Mouse (Mus musculus) cerebellum, adult 9-10 months (tissue): Measurements from ENCODE around the gene Plppr3.
A peak's percentile ranks its signal among the peaks of the same experiment; 100 is the strongest.

Experiments used
- DNase-seq: peaks from one replicate; pipeline ENCODE4 v3.0.0; 2022

The Plppr3 gene

DNA sequence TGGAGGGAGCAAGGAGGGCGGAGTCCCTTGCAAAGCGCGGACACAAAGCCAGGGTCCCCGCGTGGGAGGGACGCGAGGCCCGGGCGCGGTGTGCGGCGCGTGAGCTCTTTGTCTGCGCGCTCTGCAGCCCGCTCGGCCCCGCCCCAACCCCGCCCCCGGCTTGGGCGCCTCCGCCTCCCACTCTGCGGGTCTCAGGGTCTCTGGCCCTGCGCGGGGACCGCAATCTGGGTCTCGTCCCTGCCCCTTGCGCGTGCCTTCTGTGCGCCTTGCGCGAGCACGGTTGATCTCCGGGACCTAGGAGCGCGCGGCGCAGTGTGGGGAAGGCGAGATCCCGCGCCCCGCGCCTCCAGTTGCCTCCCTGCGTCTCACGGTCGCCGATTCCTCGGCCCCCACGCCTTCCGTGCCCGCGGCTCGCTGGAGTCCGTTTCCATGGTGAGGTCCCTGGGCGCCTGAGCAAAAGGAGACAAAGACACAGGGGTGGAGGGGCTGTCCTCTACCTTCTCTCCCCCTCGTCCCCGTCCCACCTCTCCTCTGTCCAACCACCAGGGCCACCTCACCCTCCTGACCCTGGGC is at the start of gene Plppr3, which contains the start of gene Prtn3:
TSS of gene Plppr3 (minus strand) at position 345 of the 573 bp plus-strand sequence.
TSS of gene Prtn3 (plus strand) at position 187 of the 573 bp plus-strand sequence.
- no peak for DNase-seq

DNA sequence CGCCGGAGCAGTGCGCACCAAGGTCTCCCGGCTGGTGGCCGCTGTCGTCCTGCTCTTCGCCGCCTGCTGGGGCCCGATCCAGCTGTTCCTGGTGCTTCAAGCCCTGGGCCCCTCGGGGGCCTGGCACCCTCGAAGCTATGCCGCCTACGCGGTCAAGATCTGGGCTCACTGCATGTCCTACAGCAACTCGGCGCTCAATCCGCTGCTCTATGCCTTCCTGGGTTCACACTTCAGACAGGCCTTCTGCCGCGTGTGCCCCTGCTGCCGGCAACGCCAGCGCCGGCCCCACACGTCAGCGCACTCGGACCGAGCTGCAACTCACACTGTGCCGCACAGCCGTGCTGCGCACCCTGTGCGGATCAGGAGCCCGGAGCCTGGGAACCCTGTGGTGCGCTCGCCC is 47.1 kb upstream of the Plppr3 start:
- DNase-seq: peak; percentile 55

DNA sequence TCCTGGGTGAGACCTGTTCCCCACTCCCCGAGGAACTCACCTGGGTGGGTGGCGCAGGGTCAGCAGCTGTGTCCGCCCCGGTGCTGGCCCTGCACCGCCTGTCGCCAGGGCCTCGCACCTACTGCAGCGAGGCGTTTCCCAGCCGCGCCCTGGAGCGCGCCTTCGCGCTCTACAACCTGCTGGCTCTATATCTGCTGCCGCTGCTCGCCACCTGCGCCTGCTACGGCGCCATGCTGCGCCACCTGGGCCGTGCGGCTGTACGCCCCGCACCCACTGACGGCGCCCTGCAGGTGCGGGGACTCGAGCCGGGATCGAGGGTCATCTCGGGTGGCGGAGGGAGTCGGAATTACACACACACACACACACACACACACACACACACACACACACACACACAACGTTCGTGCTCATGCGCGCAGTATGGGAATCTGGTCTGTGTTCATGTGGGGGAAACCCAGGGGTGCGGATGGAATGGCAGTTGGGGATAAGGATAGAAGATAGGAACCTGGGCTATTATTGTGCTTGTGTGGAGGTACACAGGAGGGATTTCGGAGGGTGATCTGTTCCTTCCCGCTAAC is 46.6 kb upstream of the Plppr3 start, which contains the start of gene R3hdm4:
TSS of gene R3hdm4 (minus strand) at position 251 of the 578 bp plus-strand sequence.
- peak; percentile 47 for DNase-seq

DNA sequence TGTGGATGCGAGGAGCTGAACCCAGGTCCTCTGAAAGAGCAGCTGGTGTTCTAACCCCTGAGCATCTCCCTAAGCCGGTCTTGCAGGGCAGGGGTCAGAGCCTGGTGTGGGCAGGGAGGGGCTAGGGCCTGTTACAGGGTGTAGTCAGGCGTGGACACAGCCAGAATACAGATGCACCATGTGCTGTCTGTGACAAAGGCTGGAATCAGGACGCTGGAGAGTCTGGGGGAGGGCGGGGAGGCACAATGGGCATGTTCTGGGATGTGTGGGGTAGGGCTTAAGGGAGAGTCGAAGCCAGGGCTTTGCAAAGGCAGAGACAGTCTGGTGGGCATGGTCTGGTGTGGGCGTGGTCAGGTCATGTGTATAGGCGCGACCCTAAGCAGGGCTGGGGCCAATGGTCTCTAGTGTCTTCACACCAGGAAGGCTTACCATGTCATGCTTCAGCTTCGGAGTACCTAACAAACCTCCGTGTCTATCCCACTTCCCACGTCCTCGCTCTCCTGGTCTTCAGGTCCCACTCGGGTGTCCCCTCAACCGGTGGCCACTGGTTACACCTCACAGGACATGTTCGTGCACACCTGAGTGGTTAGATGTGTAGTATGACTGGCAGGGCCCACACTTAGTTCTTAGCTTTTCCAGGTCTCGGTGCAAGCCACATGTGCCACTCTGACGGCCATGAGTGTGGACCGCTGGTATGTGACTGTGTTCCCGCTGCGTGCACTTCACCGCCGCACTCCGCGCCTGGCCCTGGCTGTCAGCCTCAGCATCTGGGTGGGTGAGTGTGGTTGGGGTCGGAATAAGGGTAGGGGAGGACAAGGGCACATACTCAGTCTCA is 45.8 kb upstream of the Plppr3 start:
- DNase-seq: peak; percentile 51

DNA sequence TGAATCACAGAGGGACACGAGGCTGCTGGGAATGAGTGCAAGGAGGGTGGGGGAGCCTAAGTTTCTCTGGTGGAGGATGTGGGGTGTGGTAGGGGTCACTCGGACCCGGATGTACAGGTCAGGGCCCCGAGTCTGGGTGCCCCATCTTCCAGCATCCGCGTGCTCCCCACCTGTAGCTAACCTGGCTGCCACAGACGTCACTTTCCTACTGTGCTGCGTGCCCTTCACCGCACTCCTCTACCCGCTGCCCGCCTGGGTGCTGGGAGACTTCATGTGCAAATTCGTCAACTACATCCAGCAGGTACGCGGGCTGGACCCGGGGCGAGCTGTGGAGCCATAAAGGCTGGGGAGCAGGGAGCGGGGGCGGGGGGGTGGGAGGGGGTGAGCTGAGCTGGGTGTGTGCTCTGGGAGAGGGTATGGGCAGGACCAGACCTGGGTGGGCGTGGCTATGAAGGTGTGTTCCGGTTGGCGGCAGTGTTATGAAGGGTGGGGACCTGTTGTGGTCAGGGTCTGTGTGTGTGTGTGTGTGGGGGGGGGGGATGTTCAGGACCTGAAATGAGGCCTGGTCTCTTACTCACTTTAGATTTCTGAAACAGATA is 44.9 kb upstream of the Plppr3 start:
- peak; percentile 57 for DNase-seq

DNA sequence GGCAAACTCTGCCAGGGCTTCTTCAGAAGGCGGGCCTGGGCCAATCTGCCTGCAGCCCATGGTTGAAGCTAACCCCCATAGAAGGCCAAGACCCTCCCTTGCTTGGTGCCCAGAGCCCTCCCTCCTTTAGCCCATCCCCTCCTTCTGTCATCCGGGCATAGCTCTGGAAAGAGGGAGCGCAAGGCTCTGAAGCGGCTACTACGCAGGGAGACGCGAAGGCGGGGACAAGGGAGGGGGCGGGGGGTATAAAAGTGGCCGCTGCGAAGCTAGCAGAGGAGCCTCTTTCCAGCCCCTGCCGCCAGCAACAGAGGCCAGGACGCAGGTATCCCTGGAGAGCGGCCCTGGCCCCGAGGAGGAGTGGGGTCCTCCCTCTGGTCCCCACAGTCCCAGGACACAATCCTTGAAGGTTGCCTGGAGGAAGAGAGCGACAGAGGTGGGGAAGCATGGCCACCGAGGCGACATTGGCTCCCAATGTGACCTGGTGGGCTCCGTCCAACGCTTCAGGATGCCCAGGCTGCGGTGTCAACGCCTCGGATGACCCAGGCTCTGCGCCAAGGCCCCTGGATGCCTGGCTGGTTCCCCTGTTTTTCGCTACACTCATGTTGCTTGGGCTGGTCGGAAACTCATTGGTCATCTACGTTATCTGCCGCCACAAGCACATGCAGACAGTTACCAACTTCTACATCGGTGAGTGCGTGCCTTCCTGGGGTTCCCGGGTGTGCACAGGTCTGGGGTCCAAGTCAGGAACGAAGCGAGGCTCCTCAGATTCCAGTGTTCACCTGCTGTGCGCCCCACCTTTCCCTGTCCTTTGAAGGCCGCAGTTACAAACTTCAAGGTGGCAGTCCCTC is 44.0 kb upstream of the Plppr3 start:
- DNase-seq: peak; percentile 59

DNA sequence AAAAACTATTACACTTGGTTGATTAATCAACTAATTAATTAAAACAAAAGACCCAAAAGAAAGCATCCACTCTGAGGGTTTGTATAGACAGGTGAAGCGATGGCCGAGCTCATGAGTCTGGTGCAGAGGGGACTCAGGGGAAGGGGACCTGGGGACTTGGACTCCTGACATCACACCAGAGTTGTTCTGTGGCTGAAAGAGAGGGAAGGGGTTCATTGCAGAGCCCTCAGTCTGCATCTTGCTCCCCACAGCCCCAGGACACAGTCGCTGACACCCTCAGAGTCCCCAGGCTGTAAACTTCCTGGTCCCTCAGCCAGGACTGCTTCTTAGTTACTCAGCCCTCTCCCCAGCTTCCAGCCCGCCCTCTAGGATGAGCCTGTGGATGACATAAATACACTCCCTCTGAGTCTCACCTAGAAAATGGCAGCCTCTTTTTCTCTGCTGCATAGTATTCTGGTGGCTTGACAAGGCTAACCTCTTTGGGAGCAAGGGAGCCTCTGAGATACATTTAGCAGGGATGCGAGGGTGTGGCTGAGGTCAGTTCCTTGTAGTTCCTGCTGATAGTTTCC is 43.2 kb upstream of the Plppr3 start:
- DNase-seq: peak; percentile 54

DNA sequence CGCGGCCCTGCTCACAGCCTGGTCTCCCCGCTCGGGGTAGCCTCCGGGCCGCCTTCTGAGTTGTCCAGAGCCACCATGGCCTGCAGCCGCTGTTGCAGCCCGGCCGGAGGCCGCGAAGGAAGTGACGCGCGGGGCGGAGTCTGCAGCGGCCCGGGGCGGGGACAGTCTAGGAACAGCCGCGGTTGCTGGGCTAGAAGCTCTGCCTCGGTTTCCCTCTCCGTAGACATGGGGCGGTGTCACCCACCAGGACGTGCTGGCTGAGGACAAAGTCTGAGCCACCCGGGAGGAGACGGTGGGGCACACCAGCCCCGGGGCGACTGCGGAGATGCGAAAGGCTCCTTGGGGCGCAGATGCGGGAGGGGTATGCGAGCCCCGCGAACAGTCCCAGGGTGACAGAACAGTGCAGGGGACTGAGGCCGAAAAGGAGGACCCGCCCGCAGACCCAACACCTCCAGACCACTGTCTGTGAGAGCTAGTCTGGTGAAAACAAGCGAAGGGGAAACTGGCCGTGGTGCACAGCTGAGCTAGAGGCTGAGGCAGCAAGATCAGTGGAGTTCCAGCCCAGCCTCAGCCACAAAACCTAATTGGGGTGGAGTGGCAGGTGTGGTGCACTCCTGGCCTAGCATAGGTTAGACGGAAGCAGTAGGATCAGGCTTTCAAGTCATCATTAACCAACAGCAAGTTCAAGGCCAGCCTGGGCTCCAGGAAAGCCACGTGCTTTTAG is 42.5 kb upstream of the Plppr3 start, which contains the start of gene Kiss1r:
TSS of gene Kiss1r (plus strand) at position 164 of the 724 bp plus-strand sequence.
- peak; percentile 84 for DNase-seq

DNA sequence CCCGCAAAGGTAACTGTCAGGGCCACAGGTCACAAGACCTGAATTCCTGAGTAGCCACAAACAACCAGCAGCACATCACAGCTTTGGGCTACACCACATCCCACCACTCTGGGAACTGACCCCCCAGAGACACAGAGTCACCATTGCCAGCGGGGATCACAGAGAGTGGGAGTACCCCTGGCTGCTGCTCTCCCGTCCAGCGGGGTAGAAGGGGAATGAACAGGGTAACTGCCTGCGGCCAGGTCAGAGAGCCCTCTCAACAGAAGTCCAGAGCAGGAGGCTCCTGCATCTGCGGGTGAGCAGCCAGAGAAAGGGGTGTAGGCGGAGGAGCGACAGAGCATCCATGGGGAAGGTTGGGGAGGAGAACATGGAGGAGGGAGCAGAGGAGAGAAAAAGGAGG is 41.6 kb upstream of the Plppr3 start:
- peak; percentile 58 for DNase-seq

DNA sequence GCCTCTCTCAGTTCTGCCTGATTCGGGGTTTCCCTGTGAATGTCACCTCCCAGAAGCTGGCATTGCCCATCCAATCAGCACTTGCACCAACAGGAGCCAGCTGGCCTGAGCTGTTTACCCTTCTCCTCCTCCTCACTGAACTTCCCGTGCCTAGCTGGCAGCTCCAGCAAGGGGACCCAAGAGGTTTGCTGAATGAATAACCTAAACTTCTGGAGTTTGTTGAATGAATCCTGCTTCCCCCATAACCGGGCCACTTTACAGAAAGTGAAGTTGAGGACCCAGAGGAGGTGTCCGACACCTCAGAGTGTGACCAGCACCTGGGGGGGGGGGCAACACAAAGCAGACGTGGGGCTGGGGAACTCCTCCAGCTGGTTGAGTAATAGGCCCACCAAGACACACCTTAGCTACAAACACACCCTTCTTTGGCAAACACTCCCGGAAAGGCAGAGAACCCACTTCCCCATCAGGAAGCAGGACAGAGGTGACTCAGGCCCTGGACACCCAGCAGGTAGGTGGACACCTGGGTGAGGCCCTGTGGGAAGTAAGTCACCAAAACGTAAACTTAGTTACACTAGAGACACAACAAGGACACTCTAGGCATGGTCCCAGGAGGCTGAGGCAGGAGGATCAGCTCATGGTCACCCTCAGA is 40.6 kb upstream of the Plppr3 start:
- DNase-seq: peak; percentile 46

DNA sequence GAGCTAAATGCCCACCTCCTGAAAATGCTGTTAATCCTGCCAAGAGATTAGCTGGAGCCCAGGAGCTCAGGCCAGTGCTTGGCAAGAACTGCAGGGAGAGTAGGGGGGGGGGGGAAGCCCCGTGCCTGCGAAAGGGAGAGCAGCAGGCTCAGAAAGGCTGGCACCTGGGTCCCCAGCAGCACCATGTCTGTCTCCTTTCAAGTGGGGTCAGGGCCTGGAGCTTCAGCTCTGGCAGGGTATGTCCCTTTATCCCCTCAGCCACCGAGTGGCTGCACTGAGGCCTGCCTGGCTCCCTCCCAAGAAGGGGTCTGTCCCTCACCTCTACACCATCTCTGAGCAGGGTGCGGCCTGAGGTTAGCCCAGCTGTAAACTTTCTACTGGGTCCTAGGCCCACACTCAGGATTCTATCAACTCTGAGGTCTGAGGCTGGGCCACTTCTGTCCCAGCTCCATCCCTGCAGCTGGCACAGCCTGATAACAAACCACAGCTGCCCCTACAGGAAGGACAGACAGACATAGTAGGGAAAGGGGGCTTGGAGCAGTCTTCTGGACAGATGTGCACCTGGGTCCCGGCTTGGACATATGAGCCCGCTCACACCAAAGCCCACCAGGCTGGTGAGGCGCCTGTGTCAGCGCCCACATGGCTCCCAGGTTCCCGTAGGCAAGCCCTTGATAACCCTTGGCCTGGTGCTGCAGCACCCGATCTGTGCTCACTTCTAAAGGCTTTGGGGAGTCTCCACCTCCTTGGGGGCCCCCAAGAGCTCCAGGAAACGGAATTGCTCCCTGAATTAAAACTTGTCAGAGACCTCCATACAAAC is 39.9 kb upstream of the Plppr3 start:
- DNase-seq: no peak

DNA sequence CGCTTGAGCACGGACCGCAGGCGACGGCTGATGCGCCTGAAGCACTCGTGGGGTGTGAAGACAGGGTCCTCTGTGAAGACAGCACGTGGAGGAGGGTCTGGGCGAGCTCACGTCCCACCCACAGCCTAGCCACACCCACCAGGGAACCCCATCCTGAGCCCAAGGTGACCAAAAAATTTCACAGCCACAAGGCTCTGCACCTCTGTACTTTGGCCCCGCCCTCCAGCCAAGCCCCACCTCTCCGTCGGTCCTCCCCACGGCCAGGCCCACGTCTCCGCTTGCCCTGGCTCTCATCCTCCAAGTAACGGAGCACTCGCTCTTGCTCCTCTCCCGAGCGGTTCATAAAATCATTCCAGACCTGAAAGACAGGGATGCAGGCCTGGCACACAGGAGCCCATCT is 38.0 kb upstream of the Plppr3 start:
- DNase-seq: no peak

DNA sequence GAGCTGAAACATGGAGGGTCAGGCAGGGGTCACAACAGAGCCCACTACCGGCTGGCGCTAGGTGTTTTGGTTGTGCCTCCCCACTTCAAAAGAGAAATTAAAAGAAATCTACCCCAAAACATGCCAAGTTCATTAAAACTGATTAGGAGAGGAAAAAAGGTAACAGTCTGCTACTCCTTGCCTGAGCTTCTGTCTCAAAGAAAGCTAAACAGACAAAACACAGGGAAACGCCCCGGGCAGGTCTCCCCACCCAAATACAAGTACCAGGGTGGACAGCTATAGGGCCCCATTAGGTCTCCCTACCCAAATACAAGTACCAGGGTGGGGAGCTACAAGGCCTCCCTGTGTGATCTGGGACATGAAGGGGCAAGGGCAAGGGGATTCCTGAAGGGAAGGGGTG is 36.1 kb upstream of the Plppr3 start, which contains the start of gene Gm26602:
TSS of gene Gm26602 (plus strand) at position 301 of the 400 bp plus-strand sequence.
- no peak for DNase-seq

DNA sequence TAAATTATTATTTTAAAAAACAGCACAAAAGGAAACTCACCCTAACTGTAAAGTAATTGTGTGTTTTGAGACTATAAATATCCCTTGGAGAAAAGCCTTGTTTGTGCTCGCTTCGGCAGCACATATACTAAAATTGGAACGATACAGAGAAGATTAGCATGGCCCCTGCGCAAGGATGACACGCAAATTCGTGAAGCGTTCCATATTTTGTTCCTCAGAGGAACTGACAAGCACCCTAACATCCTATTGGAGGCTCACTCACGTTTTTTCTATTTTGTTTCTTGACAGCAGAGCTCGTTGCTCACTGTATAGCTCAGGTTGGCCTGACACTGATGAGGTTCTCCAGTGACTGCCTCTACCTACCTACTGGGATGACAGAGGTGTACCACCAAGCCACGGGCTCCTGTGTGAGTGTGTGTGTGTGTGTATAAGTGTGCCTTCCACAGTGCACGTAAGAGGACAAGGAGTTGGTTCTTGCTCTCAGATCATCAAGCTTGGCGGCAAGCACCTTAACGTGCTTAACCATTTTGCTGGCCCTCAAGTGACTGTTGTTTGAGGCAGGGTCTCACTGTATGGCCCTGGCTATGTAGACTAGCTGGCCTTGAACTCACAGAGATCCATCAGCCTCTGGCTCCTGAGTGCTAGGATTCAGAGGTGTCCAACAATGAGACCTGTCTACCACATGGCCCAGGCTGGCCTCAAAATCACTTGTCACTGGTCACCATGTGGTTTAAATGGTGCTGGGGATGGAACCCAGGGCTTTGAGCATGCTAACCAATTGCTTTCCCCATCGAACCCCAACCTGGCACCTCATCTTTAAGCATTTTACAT is 34.9 kb upstream of the Plppr3 start:
- no peak for DNase-seq

DNA sequence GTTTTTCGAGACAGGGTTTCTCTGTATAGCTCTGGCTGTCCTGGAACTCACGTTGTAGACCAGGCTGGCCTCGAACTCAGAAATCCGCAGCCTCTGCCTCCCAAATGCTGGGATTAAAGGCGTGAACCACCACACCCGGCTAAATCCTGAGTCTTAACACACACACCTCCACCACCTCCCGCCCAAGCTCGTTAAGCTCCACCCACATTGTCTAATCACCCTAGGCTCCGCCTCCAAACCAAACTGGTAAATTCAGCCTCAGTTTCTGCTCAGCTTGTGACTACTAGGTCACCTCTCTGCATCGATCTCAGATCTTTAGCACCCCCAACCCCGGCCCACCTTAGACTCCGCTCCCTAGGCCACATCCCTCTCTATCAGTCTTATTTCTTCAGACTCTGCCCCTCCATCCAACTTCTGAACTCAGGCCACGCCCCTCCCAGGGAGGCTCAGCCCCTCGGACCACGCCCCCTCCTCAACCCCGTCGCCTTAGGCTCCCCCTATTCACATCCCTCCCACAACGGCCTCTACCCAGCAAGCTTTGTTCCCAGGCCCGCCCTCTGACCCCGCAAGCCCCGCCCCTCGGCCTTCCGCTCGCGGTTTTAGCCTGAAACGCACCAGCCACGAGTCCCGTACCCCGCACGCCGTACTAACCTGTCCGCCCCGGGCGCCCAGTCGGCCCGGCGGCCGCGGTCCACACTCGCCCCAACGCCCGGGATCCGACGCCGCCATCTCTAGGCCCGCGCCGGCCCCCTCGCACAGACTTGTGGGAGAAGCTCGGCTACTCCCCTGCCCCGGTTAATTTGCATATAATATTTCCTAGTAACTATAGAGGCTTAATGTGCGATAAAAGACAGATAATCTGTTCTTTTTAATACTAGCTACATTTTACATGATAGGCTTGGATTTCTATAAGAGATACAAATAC is 34.0 kb upstream of the Plppr3 start, which contains the start of gene Med16:
TSS of gene Med16 (minus strand) at position 757 of the 925 bp plus-strand sequence.
- DNase-seq: peak; percentile 98

DNA sequence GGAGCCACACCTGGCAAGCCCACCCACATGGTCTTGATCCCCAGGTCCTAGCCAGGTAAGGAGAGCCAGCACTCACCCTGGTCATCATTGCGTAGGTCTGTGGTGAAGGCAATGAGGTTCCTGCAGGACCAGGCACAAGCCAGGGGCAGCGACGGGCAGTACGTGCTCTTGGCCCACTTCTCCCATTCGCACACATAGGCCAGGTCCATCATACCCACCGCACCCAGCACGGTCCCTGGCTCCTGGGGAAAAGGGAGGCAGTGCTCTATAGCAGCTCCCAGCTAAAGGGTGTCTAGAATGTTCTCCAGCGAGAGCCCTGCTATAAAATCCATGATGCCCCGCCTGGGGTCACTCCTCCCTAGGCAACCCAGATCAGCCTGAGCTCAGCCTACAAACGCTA is 33.0 kb upstream of the Plppr3 start:
- DNase-seq: peak; percentile 64

DNA sequence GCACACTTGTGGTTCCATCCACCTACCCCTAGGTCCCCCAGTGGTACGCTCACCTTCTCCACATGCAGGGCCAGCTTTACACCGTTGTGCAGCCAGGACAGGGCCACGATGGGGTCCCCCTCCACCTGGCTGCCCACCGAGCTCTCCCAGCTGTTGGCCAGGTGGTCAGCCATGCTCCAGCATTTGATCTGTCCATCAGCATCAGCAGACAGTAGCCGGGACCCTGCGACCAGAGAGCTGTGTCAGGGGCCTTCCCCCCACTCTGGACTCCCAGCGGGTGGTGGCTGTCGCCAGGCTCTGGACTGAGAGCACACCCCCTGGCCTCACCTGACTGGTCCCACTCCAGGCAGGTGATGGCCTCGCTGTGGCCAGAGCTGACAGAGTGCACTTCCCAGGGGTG is 32.3 kb upstream of the Plppr3 start:
- peak; percentile 61 for DNase-seq
